Mouse (Mus musculus) erythroblast, adult 5-6 weeks (primary cell): Measurements from ENCODE around the gene Eif3j1. TPM values are rescaled to one million over a fixed set of nuclear protein-coding genes. Genes with fewer than 3 reads are reported as not detected.
A peak's percentile ranks its signal among the peaks of the same experiment; 100 is the strongest.
"Not testable (repeated sequence)": the region's sequence is repeated elsewhere in the genome, so short reads cannot be mapped to it uniquely, and the experiment has no call there.

Source experiments
- ATAC-seq: replicated peaks from 2 replicates; pipeline ENCODE4 v1.8.0; 2016; ENCODE audit warnings: moderate number of reproducible peaks, mild to moderate bottlenecking, moderate TSS enrichment, inconsistent platforms; ENCODE audit not compliant: poor library complexity, low FRiP score, severe bottlenecking
- total RNA-seq, 2 experiments: library from RNA; stranded (forward) in 1 of 2; stranded (reverse) in 1 of 2; fragments of 150-400 nt in 1 of 2; fragments of 200-764, 138-1000 nt in 1 of 2; gene quantifications; 2 replicates each; pipeline versions ENCODE4 v1.2.3 to v1.2.4; 2015 to 2017; ENCODE audit warnings: low replicate concordance in 2 of 2

Gene Eif3j1
- 5.0 and 6.7 TPM in 2 replicates for total RNA-seq (2015; ENCODE audit: low replicate concordance)
- 14.5 and 21.5 TPM in 2 replicates for total RNA-seq (2017; ENCODE audit: low replicate concordance)

- peak; percentile 91 for ATAC-seq
Observed at GRCm38 (mm10) chr2:122027862-122028755, at the start of gene Eif3j1. Gene Eif3j1 (plus strand): TSS chr2:122028546.

DNA sequence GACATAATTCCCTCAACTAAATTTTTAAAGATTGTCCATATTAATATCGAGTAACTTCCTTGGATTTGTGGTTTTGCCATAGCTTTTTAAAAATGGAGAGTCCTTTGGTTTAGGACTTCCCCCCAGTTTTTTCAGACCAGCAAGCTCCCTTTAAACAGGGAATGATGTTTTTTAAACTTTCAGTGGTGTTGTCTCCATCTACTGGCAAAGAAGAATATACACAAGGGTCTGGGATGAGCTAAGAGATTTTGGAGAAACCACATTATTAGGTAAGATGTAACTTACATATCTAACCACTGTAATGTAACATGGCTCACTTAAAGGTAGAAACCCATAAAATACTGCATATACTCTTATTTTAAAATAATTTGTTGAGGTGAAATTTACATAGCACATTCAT lies 32.6 kb upstream of the Eif3j1 start:
- no peak for ATAC-seq

GRCm38 (mm10) chr2:122008832-122009231 lies 19.5 kb upstream of the Eif3j1 start:
- ATAC-seq: no peak

- no peak for ATAC-seq
Observed at GRCm38 (mm10) chr2:122011441-122011840, 16.9 kb upstream of the Eif3j1 start.

DNA sequence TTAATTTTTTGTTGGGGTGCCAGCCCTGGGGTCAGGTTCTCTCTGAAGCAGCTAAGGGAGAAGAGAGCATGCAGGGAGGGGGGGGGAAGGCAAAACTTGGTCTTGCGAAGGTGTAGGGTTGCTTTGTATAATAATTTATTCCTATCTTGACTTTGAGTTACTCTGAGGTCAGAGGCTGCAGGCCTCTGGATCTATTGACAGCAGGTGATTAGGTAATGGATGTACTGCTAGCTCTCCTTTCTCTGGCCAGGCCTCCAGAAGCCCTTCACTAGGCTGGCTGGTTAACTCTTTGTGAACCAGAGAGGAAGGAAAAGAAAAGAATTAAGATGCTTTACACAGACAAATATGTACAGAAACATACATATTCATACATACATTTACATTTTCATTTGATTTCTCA lies 9.6 kb upstream of the Eif3j1 start:
- no peak for ATAC-seq

DNA sequence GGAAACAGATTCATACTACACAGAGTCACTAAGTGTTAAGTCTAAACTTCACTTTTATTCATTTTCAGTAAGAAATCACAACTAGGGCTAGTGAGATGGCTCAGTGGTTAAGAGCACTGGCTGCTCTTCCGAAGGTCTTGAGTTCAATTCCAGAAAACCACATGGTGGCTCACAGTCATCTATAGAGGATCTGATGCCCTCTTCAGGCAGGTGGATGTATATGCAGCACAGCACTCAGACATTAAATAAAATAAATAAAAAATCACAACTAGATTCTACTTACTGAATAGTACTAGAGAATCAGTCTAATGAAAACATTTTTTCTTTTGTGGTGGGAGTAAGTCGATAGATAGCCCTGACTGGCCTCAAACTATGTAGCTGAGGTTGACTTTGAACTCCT lies 6.1 kb upstream of the Eif3j1 start:
- 0 out of 2 replicates have a peak, but pooled peaks have one; percentile 53 for ATAC-seq

DNA sequence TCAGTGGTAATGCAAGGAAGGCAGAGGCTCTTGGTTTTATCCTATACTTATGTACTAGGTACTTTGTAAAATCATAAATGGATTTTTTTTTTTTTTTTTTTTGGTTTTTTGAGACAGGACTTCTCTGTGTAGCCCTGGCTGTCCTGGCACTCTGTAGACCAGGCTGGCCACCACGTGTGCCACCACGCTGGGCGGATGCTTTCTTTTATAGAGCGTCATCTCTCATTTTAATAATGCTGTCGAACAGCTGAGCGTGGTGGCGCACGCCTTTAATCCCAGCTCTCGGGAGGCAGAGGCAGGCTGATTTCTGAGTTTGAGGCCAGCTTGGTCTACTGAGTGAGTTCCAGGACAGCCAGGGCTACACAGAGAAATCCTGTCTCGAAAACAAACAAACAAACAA lies 1.3 kb upstream of the Eif3j1 start:
- not testable (repeated sequence) for ATAC-seq

DNA sequence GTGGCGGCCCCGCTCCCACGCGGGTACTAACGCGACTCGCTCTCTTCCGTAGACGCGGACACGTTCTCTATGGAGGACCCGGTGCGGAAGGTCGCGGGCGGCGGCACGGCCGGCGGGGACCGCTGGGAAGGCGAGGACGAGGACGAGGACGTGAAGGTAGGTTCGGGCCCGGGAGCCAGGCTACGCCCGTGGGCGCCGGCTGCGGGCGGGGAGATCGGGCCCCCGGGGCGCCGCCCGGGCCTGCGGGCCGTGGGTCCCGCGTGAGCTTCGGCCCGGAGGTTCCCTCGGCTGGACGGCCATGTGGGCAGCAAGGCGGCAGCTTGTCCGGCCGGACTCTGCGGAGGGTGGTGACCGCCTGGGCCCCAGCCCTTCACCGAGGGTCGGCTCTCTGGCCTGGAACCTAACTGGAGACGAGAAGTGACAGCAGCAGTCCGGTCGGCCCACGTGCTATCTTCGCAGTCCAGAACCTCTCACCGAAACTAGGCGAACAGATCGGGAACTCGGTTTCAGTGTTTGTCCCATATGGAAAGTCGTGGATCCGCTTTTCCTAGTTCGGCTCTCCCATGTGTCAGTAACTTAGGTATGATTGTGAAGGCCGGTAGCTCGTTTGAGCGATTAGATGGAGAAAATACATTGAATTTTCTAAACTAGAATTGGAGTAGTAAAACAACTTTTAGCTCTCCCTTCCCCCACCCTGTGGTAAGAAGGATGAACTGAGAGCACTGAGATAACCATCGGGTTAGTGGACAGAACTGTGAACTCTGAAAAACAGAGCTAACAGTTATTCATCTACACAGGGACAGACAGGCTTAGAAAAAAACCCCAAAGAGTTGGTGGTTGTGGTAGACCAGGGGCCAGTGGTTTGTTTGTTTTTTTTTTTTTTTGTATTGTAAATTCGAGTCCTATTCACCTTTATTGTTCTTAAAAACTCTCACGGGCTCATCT lies 682 bp downstream of the Eif3j1 start:
- ATAC-seq: peak; percentile 42

- ATAC-seq: no peak
Observed at GRCm38 (mm10) chr2:122031970-122032369, 3.6 kb downstream of the Eif3j1 start.

DNA sequence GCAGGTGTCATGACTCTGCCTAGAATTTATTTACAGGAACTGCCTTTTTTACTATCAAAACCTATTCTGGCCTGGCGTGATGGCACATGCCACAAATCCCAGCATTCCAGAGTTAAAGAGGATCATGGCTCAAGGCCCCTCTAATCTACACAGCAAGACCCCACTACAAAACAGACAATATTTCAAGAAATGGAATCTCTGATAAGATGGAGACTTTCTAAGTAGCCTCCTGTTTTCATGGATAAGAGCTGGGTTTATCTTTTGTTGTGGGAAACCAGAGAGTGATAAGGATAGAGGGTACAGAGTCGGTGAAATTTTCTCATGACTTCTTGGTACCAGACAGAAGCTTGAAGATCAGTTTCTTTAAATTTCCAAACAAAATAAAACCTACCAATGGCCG lies 7.7 kb downstream of the Eif3j1 start:
- ATAC-seq: no peak

DNA sequence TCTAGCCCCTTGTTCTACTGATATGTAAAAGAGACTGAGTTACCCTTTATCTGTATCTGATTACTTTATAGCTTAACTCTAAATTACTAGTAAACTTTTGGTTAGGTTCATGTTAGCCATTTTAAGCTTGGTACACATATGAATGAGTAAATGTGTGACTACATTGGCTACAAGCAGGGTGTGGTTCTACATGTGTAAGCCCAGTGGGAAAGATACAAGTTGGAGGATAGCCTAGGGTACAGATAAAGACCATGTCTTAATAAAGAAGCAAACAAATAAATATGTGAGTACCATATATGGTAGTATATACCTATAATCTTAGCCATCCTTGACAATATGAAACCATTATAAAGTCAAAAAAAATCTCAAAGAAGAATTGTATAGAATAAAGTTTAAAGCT lies 15.6 kb downstream of the Eif3j1 start:
- ATAC-seq: no peak

DNA sequence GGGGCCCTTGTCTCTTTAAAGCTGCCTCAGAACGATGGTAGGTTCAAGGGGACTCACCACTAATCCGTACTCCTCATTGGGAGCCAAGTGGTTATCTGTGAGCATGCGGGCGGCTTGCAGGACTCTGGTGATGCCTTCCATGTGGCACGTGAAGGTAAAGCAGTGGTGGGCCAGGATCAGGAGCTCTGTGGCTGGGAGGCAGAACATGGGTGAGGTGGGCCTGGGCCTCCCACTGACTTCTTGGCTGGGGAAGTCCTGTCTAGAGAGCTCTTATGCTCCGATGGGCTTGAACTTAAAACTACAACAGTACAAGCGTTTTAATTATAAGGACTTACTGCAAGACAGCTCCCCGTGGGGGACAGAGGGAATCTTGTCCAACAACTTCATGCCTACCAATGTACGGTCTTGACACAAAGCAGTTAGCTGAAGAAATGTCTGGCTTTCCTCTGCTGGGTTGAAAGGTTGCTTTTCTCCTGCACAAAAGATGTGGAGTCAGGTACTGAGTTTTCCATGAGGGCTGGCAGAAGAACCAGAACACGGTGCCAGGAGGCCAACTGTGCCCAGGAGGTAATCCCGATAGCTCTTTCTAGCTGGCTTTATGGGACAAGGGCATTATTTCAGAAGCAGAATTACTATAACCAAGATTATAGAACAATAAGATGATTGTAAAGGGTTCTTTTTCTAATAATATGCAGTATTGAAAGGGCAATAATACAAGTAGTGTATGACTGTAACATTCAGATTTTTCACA lies 31.2 kb downstream of the Eif3j1 start:
- ATAC-seq: no peak

- ATAC-seq: no peak
Observed at GRCm38 (mm10) chr2:122065200-122065969, 37.0 kb downstream of the Eif3j1 start.

DNA sequence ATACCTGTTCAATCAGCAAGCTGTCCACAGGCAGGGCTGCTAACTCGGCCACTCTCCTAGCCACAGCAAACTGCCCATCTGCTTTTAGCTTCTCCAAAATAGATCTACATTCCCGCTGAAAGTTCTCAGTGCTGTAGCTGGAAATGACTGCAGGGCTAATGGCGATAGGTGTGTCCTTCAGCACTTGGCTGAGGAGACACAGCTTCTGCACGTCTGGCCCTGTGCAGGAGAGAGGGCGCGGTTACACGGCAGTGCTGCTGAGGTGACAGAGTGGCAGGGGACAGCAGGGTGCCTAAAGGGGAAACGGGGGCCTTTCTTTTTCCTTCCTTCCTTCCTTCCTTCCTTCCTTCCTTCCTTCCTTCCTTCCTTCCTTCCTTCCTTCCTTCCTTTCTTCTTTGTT lies 37.9 kb downstream of the Eif3j1 start:
- no peak for ATAC-seq

- no peak for ATAC-seq
Observed at GRCm38 (mm10) chr2:122069144-122069912, 41.0 kb downstream of the Eif3j1 start.

DNA sequence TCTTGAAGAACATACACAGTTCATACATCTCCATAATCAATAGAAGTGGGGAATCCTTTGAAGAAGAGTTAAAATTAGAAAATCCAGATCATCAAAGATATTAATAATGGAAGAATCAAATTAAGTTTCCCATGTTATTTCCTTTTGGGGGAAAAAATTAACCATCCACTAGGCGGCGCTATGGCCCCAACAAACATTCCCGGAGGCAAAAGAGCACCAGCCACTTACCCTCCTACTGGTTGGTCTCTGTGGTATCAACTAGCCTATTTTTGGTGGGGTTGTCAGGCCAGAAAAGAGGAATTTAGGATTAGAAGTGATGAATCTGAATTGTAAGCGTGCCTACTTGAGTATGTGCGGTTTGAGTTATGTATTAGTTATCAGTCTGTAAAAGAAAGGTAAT lies 41.6 kb downstream of the Eif3j1 start:
- ATAC-seq: peak; percentile 46; the same call in 1 of the 2 replicates

GRCm38 (mm10) chr2:122081728-122082456 lies 53.5 kb downstream of the Eif3j1 start:
- ATAC-seq: no peak

GRCm38 (mm10) chr2:122086446-122086845 lies 58.1 kb downstream of the Eif3j1 start:
- no peak for ATAC-seq
